Mouse (Mus musculus): Measurements from ENCODE around the gene Msrb2.

The Msrb2 gene

GRCm38 (mm10) chr2:19371390-19372158 lies at the start of gene Msrb2:
Gene Msrb2, plus strand, starts transcription at chr2:19371440.
- in situ Hi-C loops (cut with MboI) = no loop called here

GRCm38 (mm10) chr2:19322448-19322847 lies 48.8 kb upstream of the Msrb2 start:
- in situ Hi-C loops (cut with MboI) = no loop called here

- in situ Hi-C loops (cut with MboI) = no loop called here
These were observed 44.9 kb upstream of the Msrb2 start for GRCm38 (mm10) chr2:19326376-19326775.

- in situ Hi-C loops (cut with MboI) = no loop called here
These were observed 43.4 kb upstream of the Msrb2 start for GRCm38 (mm10) chr2:19327811-19328210.

GRCm38 (mm10) chr2:19343901-19344635 lies 27.2 kb upstream of the Msrb2 start:
- in situ Hi-C loops (cut with MboI) = no loop called here

GRCm38 (mm10) chr2:19344636-19345413 lies 26.4 kb upstream of the Msrb2 start:
- in situ Hi-C loops (cut with MboI) = no loop called here

GRCm38 (mm10) chr2:19345414-19345964 lies 25.8 kb upstream of the Msrb2 start:
- in situ Hi-C loops (cut with MboI) = no loop called here

GRCm38 (mm10) chr2:19348454-19348853 lies 22.8 kb upstream of the Msrb2 start:
- in situ Hi-C loops (cut with MboI) = no loop called here

- in situ Hi-C loops (cut with MboI) = no loop called here
These were observed 21.1 kb upstream of the Msrb2 start for GRCm38 (mm10) chr2:19350167-19350566.

GRCm38 (mm10) chr2:19351615-19352253 lies 19.5 kb upstream of the Msrb2 start:
- in situ Hi-C loops (cut with MboI) = no loop called here

GRCm38 (mm10) chr2:19353158-19353557 lies 18.1 kb upstream of the Msrb2 start:
- in situ Hi-C loops (cut with MboI) = no loop called here

GRCm38 (mm10) chr2:19362880-19363279 lies 8.4 kb upstream of the Msrb2 start:
- in situ Hi-C loops (cut with MboI) = no loop called here

GRCm38 (mm10) chr2:19366426-19366825 lies 4.8 kb upstream of the Msrb2 start:
- in situ Hi-C loops (cut with MboI) = no loop called here

GRCm38 (mm10) chr2:19367114-19367513 lies 4.1 kb upstream of the Msrb2 start:
- in situ Hi-C loops (cut with MboI) = no loop called here

- in situ Hi-C loops (cut with MboI) = no loop called here
These were observed 2.5 kb downstream of the Msrb2 start for GRCm38 (mm10) chr2:19373695-19374094.

- in situ Hi-C loops (cut with MboI) = no loop called here
These were observed 9.3 kb downstream of the Msrb2 start for GRCm38 (mm10) chr2:19380446-19380950.

- in situ Hi-C loops (cut with MboI) = no loop called here
These were observed 9.7 kb downstream of the Msrb2 start for GRCm38 (mm10) chr2:19380986-19381385.

- in situ Hi-C loops (cut with MboI) = no loop called here
These were observed 11.0 kb downstream of the Msrb2 start for GRCm38 (mm10) chr2:19382206-19382605.

- in situ Hi-C loops (cut with MboI) = no loop called here
These were observed 11.8 kb downstream of the Msrb2 start for GRCm38 (mm10) chr2:19383006-19383405.

GRCm38 (mm10) chr2:19385772-19386171 lies 14.5 kb downstream of the Msrb2 start:
- in situ Hi-C loops (cut with MboI) = no loop called here

GRCm38 (mm10) chr2:19388329-19389103 lies 17.3 kb downstream of the Msrb2 start:
- in situ Hi-C loops (cut with MboI) = no loop called here
